Mouse (Mus musculus) frontal cortex, adult (tissue): Measurements from ENCODE around the gene Disp1.

Experiments used
- ATAC-seq: cut with Nextera tagmentation; 2 replicates; pipeline ENCODE4 v1.9.2; 2017; ENCODE audit warnings: mild to moderate bottlenecking, moderate library complexity, mixed read lengths; ENCODE audit not compliant: low TSS enrichment

The Disp1 gene

GRCm38 (mm10) chr1:183220796-183221718, at the start of gene Disp1:
TSS of gene Disp1 (minus strand) at chr1:183221522.
- peak; percentile 95 for ATAC-seq

- no peak for ATAC-seq
Observed at GRCm38 (mm10) chr1:183267666-183268065, 46.3 kb upstream of the Disp1 start.

GRCm38 (mm10) chr1:183265921-183266467, 44.7 kb upstream of the Disp1 start:
- no peak for ATAC-seq

GRCm38 (mm10) chr1:183264145-183265008, 43.1 kb upstream of the Disp1 start:
- peak; percentile 34; the same call in 1 of the 2 replicates for ATAC-seq

- no peak for ATAC-seq
Observed at GRCm38 (mm10) chr1:183252574-183252973, 31.3 kb upstream of the Disp1 start.

- ATAC-seq = no peak
Observed at GRCm38 (mm10) chr1:183251818-183252217, 30.5 kb upstream of the Disp1 start.

GRCm38 (mm10) chr1:183250612-183251011, 29.3 kb upstream of the Disp1 start:
- ATAC-seq = no peak

- no peak for ATAC-seq
Observed at GRCm38 (mm10) chr1:183248144-183248543, 26.8 kb upstream of the Disp1 start.

GRCm38 (mm10) chr1:183243293-183243692, 22.0 kb upstream of the Disp1 start:
- ATAC-seq = no peak

GRCm38 (mm10) chr1:183237901-183238300, 16.6 kb upstream of the Disp1 start:
- ATAC-seq = peak; percentile 59; the same call in 1 of the 2 replicates

- no peak for ATAC-seq
Observed at GRCm38 (mm10) chr1:183236460-183236859, 15.1 kb upstream of the Disp1 start.

- ATAC-seq = no peak
Observed at GRCm38 (mm10) chr1:183233679-183234174, 12.4 kb upstream of the Disp1 start.

- ATAC-seq = no peak
Observed at GRCm38 (mm10) chr1:183232985-183233678, 11.8 kb upstream of the Disp1 start.

GRCm38 (mm10) chr1:183227469-183227868, 6.1 kb upstream of the Disp1 start:
- ATAC-seq = no peak

- no peak for ATAC-seq
Observed at GRCm38 (mm10) chr1:183219021-183219420, 2.3 kb downstream of the Disp1 start.

- ATAC-seq = no peak
Observed at GRCm38 (mm10) chr1:183216691-183217090, 4.6 kb downstream of the Disp1 start.

GRCm38 (mm10) chr1:183215706-183216105, 5.6 kb downstream of the Disp1 start:
- ATAC-seq = no peak

- ATAC-seq = no peak
Observed at GRCm38 (mm10) chr1:183213850-183214249, 7.5 kb downstream of the Disp1 start.

- peak; percentile 38; the same call in 1 of the 2 replicates for ATAC-seq
Observed at GRCm38 (mm10) chr1:183212757-183213211, 8.5 kb downstream of the Disp1 start.

GRCm38 (mm10) chr1:183210115-183210514, 11.2 kb downstream of the Disp1 start:
- ATAC-seq = peak; percentile 55; the same call in 1 of the 2 replicates

GRCm38 (mm10) chr1:183207623-183208022, 13.7 kb downstream of the Disp1 start:
- ATAC-seq = no peak
